Comparison of ENCODE assay signal across 11 mouse cellular contexts in the genomic region with DNA sequence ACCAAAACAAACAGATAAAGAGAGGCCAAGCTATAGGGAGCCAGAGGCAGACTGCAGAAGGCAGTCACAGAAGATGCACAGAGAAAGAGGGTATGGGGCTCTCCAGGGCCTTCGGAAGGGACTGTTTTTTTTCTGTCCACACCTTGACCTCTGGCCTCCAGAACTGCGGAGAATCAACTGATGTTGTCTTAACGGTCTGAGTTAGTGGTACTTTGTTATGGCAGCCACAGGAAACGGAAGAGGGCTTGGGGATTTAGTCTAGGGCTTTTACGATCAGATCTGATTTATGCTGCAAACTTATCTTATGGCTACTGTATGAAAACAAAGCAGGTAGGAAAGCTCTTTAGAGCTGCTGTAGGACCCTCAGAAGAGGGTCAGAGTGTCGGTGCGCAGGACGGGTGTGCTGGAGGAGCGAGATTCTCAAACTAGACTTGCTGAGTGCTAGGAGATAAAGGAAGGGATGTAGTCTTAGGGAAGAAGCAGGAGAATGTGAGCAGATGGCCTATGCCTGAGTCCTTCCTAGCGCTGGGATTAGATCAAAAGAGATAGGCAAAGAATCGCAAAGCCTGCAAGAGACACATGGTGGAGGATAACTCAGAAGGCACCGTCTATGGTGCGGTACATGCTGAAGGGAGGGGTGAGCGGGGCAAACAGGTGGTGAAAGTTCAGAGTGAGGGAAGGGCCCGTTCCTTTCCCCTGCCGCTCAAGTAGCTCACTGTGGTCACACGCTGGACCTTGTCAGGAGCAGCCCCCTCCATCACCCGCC. TPM values are rescaled to one million over a fixed set of nuclear protein-coding genes. Genes with fewer than 3 reads are reported as not detected.
DNase-seq lines count a peak whose midpoint lies in the region; ATAC-seq and TF ChIP-seq lines count a peak whose summit lies in the region.
"Had no signal": no experiment of that assay in that cellular context is flagged by ENCODE, and none has a peak within 500 bp of the region (broad histone marks: within the 10 kb centered on the region; RNA-seq: fewer than 3 reads in every experiment).

No protein-coding gene starts in this region.

- peak; percentile 91 for ATAC-seq in frontal cortex, adult (ENCODE audit: low TSS enrichment)
- no peak for ATAC-seq in liver, embryonic 11.5 days (replicated peaks; ENCODE audit: low FRiP score)
- no peak for ATAC-seq in liver, postnatal 0 days
- no peak for ATAC-seq in neural tube, embryonic 11.5 days (ENCODE audit: insufficient read depth, low FRiP score, low TSS enrichment)

- no peak for TF ChIP-seq EP300 in liver, postnatal 0 days (IDR thresholded peaks at IDR 0.05; ENCODE audit: low read depth)

- no peak overlapping the region for H3K4me3 ChIP-seq in liver, embryonic 11.5 days (ENCODE audit: low read depth, low read length)
- no peak overlapping the region for H3K4me3 ChIP-seq in liver, postnatal 0 days (ENCODE audit: low read depth, low read length)
- H3K4me3 ChIP-seq in neural tube, embryonic 11.5 days (ENCODE audit: low read depth, low read length): no peak overlapping the region

- H3K27ac ChIP-seq in liver, embryonic 11.5 days (ENCODE audit: low read depth, low read length): no peak overlapping the region
- H3K27ac ChIP-seq in liver, postnatal 0 days (ENCODE audit: low read depth): no peak overlapping the region
- no peak overlapping the region for H3K27ac ChIP-seq in neural tube, embryonic 11.5 days (ENCODE audit: low read depth, low read length)

- H3K36me3 ChIP-seq in liver, embryonic 11.5 days (ENCODE audit: control insufficient read depth, insufficient read depth, low read length): no peaks in the 10 kb centered on the region
- no peaks in the 10 kb centered on the region for H3K36me3 ChIP-seq in liver, postnatal 0 days (replicated peaks; ENCODE audit: insufficient read depth, low read length)
- H3K36me3 ChIP-seq in neural tube, embryonic 11.5 days (ENCODE audit: control insufficient read depth, insufficient read depth, low read length): no peaks in the 10 kb centered on the region

- H3K27me3 ChIP-seq in liver, embryonic 11.5 days (replicated peaks; ENCODE audit: control insufficient read depth, insufficient read depth, low read length): no peaks in the 10 kb centered on the region
- H3K27me3 ChIP-seq in liver, postnatal 0 days (ENCODE audit: insufficient read depth, low read length): no peaks in the 10 kb centered on the region
- no peaks in the 10 kb centered on the region for H3K27me3 ChIP-seq in neural tube, embryonic 11.5 days (ENCODE audit: control insufficient read depth, insufficient read depth, low read length)

- peaks cover 6% of the 10 kb centered on the region for H3K4me1 ChIP-seq in liver, embryonic 11.5 days (replicated peaks; ENCODE audit: control insufficient read depth, insufficient read depth, low read length)
- peaks cover 6% of the 10 kb centered on the region; the same call in 1 of the 2 replicates for H3K4me1 ChIP-seq in liver, postnatal 0 days (ENCODE audit: insufficient read depth)
- peaks cover 2% of the 10 kb centered on the region for H3K4me1 ChIP-seq in neural tube, embryonic 11.5 days (ENCODE audit: control insufficient read depth, insufficient read depth, low read length)

- no peak overlapping the region for H3K9ac ChIP-seq in liver, embryonic 11.5 days (ENCODE audit: low read depth, low read length)
- H3K9ac ChIP-seq in liver, postnatal 0 days (replicated peaks): no peak overlapping the region
- no peak overlapping the region for H3K9ac ChIP-seq in neural tube, embryonic 11.5 days (ENCODE audit: low read length)

- 48% methylated on average over 18 of the region's 18 CpGs for WGBS in liver, embryonic 11.5 days
- 52% methylated on average over 18 of the region's 18 CpGs for WGBS in liver, postnatal 0 days (ENCODE audit: insufficient replicate concordance)
- 44% methylated on average over 18 of the region's 18 CpGs for WGBS in neural tube, embryonic 11.5 days

- TF ChIP-seq CTCF in liver, postnatal 0 days (IDR thresholded peaks at IDR 0.05; ENCODE audit: low read depth): no peak

- H3K4me2 ChIP-seq in liver, embryonic 11.5 days: peak overlapping the region; percentile 22; the same call in 1 of the 2 replicates
- no peak overlapping the region for H3K4me2 ChIP-seq in liver, postnatal 0 days (ENCODE audit: low read depth, low read length)
- no peak overlapping the region for H3K4me2 ChIP-seq in neural tube, embryonic 11.5 days (ENCODE audit: low read depth)

- no peak for DNase-seq in frontal cortex, postnatal 36 days (ENCODE audit: low spot score in 2 of 2)
- DNase-seq in liver, embryonic 11.5 days (ENCODE audit: low spot score): peak; percentile 32
- DNase-seq in liver, postnatal 0 days: no peak
- DNase-seq in embryo, embryonic 10 days (ENCODE audit: low spot score): peak; percentile 73
- DNase-seq in neural tube, embryonic 11.5 days (ENCODE audit: low spot score): peak; percentile 22
- DNase-seq in layer of hippocampus, postnatal 36 days: no peak
- no peak for DNase-seq in cerebellum, adult 9-11 months
- DNase-seq: cerebellum, adult 18-20 months; kidney, adult 2 months had no signal

- no peaks in the 10 kb centered on the region for H3K9me3 ChIP-seq in liver, embryonic 11.5 days (ENCODE audit: control insufficient read depth, low read length)
- H3K9me3 ChIP-seq in liver, postnatal 0 days (ENCODE audit: low read length): no peaks in the 10 kb centered on the region
- H3K9me3 ChIP-seq in neural tube, embryonic 11.5 days (ENCODE audit: control insufficient read depth, low read length): no peaks in the 10 kb centered on the region

RNA-seq across cellular contexts. Expression of gene Galnt4, which starts 7.7 kb away (rescaled TPM):
- 7.0 and 7.8 TPM in 2 replicates for polyA plus RNA-seq in liver, embryonic 11.5 days (2014; fragmentation: Nextera tagmentation; extraction: Ambion mirVana)
- 2.2 and 2.6 TPM in 2 replicates for polyA plus RNA-seq in liver, postnatal 0 days (2015; fragmentation: Nextera tagmentation; extraction: Ambion mirVana)
- 5.0 and 5.7 TPM in 2 replicates for polyA plus RNA-seq in neural tube, embryonic 11.5 days (2014; fragmentation: Nextera tagmentation; extraction: Ambion mirVana)
- 1 to 10 TPM; 3.6 to 4.0 TPM for total RNA-seq in layer of hippocampus, postnatal 36 days (2021)

RNA-seq across cellular contexts. Expression of gene Poc1b, which starts 8.8 kb away (rescaled TPM):
- 19.0 and 20.5 TPM in 2 replicates for polyA plus RNA-seq in liver, embryonic 11.5 days (2014; fragmentation: Nextera tagmentation; extraction: Ambion mirVana)
- 3.9 TPM in 2 replicates for polyA plus RNA-seq in liver, postnatal 0 days (2015; fragmentation: Nextera tagmentation; extraction: Ambion mirVana)
- polyA plus RNA-seq in neural tube, embryonic 11.5 days (2014; fragmentation: Nextera tagmentation; extraction: Ambion mirVana): 33.0 and 39.4 TPM in 2 replicates
- total RNA-seq in layer of hippocampus, postnatal 36 days (2021): 1 to 10 TPM; 6.9 to 9.0 TPM

RNA-seq across cellular contexts. Expression of gene Phxr2, which starts 10.5 kb away (rescaled TPM):
- 0.14 TPM in 1 of 2 replicates, not detected in the other for polyA plus RNA-seq in liver, embryonic 11.5 days (2014; fragmentation: Nextera tagmentation; extraction: Ambion mirVana)
- not detected in 2 replicates for polyA plus RNA-seq in liver, postnatal 0 days (2015; fragmentation: Nextera tagmentation; extraction: Ambion mirVana)
- polyA plus RNA-seq in neural tube, embryonic 11.5 days (2014; fragmentation: Nextera tagmentation; extraction: Ambion mirVana): not detected in 2 replicates
- total RNA-seq in layer of hippocampus, postnatal 36 days (2021): not detected
- total RNA-seq: liver, adult 2 months had no signal
- polyA plus RNA-seq: kidney, adult 2 months; liver, adult 2 months had no signal

Comparison
In these comparisons a context has a peak if more than half of its experiments do, and no peak if none do; other contexts are left out.
1. DNase-seq: peak in liver, embryonic 11.5 days (single experiment), embryo, embryonic 10 days (single experiment) and neural tube, embryonic 11.5 days (single experiment); none in frontal cortex, postnatal 36 days (0 of 2), liver, postnatal 0 days (single experiment), layer of hippocampus, postnatal 36 days (0 of 2) and cerebellum, adult 9-11 months (single experiment).